Mouse (Mus musculus) thymus, adult 18-20 months (tissue): ENCODE data around the gene Scfd2.
A peak's percentile ranks its signal among the peaks of the same experiment; 100 is the strongest.

Experiments
- DNase-seq, 2 experiments: peaks; one replicate each; pipeline ENCODE4 v3.0.0; 2022; ENCODE audit warnings: mixed read lengths in 2 of 2

The Scfd2 gene

GRCm38 (mm10) chr5:74455510-74456269, 75.9 kb downstream of the Scfd2 start:
- no peak for DNase-seq

DNA sequence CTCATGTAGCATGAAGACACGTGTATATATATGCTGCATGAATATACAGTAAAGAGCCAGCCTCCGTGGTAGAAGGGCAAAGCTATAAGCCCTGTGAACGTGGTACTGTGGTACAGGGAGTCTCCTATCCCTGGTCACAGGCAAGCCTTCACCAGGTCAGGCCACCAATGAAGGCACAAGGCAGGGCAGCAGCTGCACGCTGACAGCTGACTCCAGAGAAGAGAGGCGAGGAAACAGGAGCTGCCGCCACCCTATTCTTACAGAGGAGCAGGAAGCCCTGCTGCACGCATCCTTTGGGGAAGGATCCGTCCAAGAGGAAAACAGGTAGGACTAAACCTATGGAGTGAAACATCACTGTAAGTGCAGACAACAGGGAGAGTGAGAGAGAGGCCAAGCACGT, 76.5 kb downstream of the Scfd2 start:
- DNase-seq, result no peak

GRCm38 (mm10) chr5:74450977-74451376, 80.6 kb downstream of the Scfd2 start:
- no peak for DNase-seq

DNA sequence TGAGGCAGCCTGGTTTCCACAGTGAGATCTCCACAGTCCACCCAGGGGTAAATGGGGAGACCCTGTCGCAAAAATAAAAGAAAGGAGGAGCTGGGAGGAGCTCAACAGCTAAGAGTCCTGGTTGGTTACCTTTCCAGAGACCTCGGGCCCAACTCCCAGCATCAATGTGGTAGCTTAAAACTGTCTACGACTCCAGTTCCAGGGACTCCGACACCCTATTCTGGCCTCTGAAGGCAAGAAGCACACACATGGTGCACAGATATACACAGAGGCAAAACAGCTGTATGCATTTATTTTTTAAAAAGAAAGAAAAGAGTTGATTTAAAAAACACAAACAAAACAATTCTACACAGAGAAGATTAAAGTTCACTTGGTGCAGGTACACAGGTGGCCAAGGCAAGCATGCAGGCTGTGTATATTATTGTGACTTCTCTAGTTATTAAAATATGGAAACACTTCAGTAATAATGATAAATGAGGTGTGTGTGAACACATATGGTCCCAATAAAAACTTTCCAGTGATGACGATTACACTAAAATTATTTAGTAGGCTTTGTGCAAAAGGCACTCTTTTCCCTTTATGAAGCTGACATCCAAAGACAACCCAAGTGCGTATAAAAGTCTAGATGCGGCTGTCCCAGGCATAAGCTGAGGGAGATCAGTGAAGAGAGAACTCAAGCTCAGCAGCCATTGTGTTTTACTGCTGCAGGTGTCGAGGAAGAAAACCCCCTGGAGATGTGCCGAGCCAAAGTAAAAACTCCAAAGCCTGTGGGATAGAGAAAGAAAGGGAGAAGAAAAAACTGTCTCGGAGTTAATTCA, 83.8 kb downstream of the Scfd2 start:
- no peak for DNase-seq

- no peak for DNase-seq
Measured at GRCm38 (mm10) chr5:74445861-74446260, 85.7 kb downstream of the Scfd2 start.

- no peak for DNase-seq
Measured at GRCm38 (mm10) chr5:74438353-74438752, 93.2 kb downstream of the Scfd2 start.

DNA sequence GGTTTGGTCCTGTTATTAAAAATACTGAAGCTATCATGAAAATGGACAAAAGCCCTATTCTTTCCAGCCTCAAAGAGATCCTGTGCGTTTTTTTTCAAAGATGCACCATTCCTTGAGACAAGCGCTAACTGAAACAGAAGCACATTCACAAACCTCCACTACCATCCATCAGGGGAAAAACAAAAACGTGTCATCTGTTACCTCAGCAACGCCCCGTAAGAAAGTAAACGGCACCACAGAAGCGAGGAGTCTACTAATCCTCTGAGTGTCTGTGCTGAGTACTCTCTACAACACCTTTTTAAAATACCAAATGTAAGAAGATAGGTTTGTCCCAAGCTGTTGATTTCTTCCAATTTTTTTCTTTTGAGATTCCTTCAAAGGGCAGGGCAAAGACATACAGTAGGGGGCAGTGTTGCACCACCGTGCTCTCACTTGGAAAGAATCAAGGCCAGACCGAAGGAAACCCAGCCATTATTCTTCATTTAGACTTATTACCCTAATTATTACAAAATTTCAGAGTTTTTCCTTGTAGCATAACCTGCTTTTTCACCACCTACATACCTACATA, 97.9 kb downstream of the Scfd2 start:
- DNase-seq, result peak; percentile 6 to 16

DNA sequence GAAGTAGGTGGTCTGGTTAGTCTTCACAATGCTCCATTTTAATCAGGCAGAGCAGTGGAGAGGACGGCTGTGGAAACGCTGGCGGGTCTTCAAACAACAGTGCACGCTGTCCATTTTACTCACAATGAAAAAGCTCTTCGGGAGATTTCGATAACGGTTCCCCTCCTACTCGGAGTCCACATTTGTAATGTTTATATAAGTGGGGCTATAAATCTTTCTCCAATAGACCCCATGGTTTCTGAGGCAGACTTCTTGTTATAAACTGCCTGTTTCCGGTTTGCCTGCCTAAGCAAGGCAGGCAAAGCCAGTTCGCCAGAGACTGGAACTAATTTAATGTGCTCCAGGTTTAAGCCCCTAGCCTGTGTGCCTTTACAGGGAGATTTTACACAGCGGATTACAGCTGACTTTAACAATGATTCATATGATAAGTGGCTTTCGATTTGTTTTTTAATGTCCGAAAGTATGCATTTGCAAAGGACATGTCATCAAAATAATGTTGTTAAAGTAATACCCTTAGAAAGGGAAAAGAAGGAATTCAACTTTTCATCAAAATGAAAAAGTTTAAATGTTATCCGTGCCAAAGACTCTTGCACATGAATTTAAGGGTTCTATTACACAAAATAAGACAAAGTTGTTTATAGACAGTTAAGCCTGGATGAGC, 98.5 kb downstream of the Scfd2 start:
- DNase-seq, result no peak

GRCm38 (mm10) chr5:74420615-74421132, 110.9 kb downstream of the Scfd2 start:
- DNase-seq, result no peak

DNA sequence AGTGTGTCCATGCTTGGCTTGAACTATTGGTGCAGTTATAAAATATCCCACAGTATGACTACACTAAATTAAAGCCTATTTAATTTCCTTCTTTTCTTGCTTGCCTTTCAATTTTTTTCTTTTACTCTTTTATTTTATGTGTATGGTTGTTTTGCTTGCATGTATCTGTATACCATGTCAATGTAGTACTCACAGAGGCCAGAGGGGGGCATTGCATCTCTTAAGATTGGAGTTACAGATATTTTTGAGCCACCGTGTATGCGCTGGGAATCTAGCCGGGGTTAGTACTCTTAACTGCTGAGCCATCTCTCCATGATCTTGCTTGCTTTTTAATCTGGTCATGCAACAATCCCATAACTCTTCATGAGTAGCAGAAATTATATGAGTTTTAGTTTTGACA, 119.0 kb downstream of the Scfd2 start:
- no peak for DNase-seq

DNA sequence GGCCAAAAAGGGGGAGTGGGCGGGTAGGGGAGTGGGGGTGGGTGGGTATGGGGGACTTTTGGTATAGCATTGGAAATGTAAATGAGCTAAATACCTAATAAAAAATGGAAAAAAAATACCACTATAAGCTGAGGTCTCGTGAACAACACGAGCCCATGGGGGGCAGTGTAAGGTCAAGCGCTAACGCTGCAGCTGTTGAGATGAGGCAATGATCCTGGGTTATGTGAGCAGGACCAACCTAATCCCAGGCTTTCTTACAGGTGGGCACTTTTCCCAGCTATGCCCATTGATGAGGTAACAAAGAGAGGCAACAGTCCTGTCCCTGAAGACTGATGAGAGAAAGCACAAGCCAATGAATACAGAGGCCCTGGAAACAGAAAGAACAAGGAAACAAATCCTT, 126.7 kb downstream of the Scfd2 start:
- DNase-seq, result no peak

GRCm38 (mm10) chr5:74404083-74404482, 127.5 kb downstream of the Scfd2 start:
- DNase-seq, result peak in 1 of 2 experiments; percentile 38

- peak; percentile 36 to 68 for DNase-seq
Measured at GRCm38 (mm10) chr5:74402626-74403025, 128.9 kb downstream of the Scfd2 start.

DNA sequence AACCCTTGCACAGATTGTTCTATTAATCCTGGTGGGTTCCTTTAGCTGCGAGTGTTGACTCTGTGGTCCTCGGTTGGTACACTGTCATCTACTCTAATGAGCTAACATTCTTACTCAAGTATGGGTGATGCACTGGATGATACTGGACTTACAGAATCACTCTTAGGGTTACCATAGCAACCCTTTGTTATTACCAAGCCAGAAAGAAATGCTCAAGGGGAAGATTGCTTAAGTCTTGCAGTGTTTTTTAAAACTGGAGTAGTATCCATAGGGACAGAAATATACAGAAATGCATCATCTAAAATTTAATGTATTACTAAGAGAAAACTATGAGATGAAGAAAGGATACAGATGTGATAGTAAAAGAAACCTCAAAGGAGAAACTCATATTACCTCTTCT, 139.8 kb downstream of the Scfd2 start:
- no peak for DNase-seq

GRCm38 (mm10) chr5:74391346-74391745, 140.2 kb downstream of the Scfd2 start:
- DNase-seq, result no peak

DNA sequence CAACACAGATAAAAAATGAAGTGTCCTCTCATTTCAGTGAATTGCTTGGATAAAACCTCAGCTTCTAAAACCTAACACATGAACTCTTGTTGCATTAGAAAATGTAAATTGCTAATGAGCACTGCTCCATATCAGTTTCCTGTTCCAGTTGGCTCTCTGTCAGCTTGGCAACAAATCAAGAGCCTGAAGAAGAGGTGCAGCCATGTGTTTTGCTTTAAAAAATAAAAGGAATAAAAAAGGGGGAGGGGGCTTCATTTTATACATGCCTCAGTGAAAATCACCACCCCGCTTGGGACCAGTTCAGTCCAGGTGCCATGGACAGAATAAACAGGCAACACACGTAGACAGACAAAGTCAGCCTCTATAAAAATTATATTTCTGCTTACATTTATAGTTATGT, 142.7 kb downstream of the Scfd2 start:
- no peak for DNase-seq

- no peak for DNase-seq
Measured at GRCm38 (mm10) chr5:74388101-74388500, 143.5 kb downstream of the Scfd2 start.

GRCm38 (mm10) chr5:74387143-74387886, 144.2 kb downstream of the Scfd2 start:
- no peak for DNase-seq

DNA sequence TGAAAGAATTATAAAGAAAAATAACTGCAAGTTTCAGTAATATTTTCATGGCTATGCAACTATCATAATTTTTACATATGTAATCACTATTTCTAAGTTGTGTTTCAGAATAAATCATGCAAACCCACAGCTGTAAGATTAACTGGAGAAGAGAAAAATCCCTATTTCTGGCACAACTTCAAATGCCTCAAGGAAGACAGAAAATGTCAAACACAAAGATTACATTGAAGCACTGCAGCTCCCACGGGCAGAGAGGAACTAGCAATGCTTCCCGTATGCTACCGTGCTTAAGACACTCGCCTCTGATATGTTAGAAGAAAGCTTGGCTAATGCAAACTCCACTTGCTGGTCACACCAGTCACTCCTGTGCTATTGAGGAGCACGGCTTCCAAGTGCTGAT, 151.5 kb downstream of the Scfd2 start:
- DNase-seq, result no peak

GRCm38 (mm10) chr5:74366710-74367101, 164.9 kb downstream of the Scfd2 start:
- DNase-seq, result peak; percentile 57 to 65

- no peak for DNase-seq
Measured at GRCm38 (mm10) chr5:74365984-74366709, 165.4 kb downstream of the Scfd2 start.

DNA sequence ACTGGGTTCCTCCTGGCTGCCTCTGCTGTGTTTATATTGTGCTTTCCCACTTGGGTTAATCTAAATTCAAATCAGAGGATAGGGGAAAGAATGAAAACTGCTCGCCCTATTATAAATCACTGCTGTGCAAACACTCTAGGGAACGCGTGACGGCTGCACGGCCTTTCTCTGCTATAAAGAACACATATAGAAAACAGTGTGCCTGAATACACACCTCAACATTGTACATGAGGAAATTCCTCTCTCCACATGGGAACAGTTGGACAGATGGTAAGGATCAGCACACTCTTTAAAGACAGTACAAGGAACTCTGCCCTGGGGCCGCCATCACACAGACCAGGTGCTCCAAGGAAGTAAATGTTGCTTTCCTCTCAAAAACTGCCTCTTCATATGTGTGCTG, 166.2 kb downstream of the Scfd2 start:
- no peak for DNase-seq
